Mouse (Mus musculus) heart, adult 2 months (tissue): ENCODE data around the gene Ak5. TPM values are rescaled to one million over a fixed set of nuclear protein-coding genes. Genes with fewer than 3 reads are reported as not detected.

Source experiments
- DNase-seq, 2 experiments: peaks; one replicate each; pipeline ENCODE4 v3.0.0; 2021
- H3K27ac ChIP-seq: fragments of 200-600 bp; 2 replicates; pipeline ENCODE4 v1.8.1; 2022
- H3K27me3 ChIP-seq: fragments of 200-500 bp; 2 replicates; pipeline ENCODE4 v1.6.1; 2012; ENCODE audit warnings: mild to moderate bottlenecking, low read length, inconsistent platforms, mixed read lengths; ENCODE audit not compliant: control insufficient read depth, insufficient read depth
- H3K36me3 ChIP-seq: fragments of 200-500 bp; 2 replicates; pipeline ENCODE4 v1.6.1; 2012; ENCODE audit warnings: low read length, inconsistent platforms; ENCODE audit not compliant: control insufficient read depth, insufficient read depth
- H3K4me1 ChIP-seq: fragments of 200-500 bp; 2 replicates; pipeline ENCODE4 v1.6.1; 2011; ENCODE audit warnings: low read length; ENCODE audit not compliant: control insufficient read depth, insufficient read depth
- H3K4me3 ChIP-seq: fragments of 200-600 bp; 2 replicates; pipeline ENCODE4 v1.8.1; 2022
- H3K79me2 ChIP-seq: fragments of 200-500 bp; replicated peaks from 2 replicates; pipeline ENCODE4 v1.6.1; 2012; ENCODE audit warnings: mild to moderate bottlenecking, inconsistent platforms, low read length, moderate library complexity, mixed read lengths; ENCODE audit not compliant: control insufficient read depth, insufficient read depth
- H3K9ac ChIP-seq: fragments of 200-500 bp; 2 replicates; pipeline ENCODE4 v1.6.1; 2012; ENCODE audit warnings: low read depth, mild to moderate bottlenecking, control low read depth, inconsistent platforms, low read length, mixed read lengths
- CTCF ChIP-seq: fragments of 200-600 bp; IDR thresholded peaks from 2 replicates; pipeline ENCODE4 v1.8.1; 2022; ENCODE audit warnings: antibody characterized with exemption, mild to moderate bottlenecking, moderate library complexity
- EP300 ChIP-seq: fragments of 200-500 bp; IDR thresholded peaks from 2 replicates; pipeline ENCODE4 v1.6.1; 2011; ENCODE audit warnings: low read depth, low read length, control low read depth; ENCODE audit not compliant: insufficient read depth
- POLR2A ChIP-seq: fragments of 200-500 bp; IDR thresholded peaks from 2 replicates; pipeline ENCODE4 v1.6.1; 2011; ENCODE audit warnings: mild to moderate bottlenecking, low read depth, low read length, control low read depth; ENCODE audit not compliant: insufficient read depth
- WGBS: fragments of 180-500 bp; shearing (Covaris S2); methylation state at CpG from one replicate; pipeline ENCODE4 v1.1.7; 2018; 5-methylcytosine and 5-hydroxymethylcytosine counted together
- intact Hi-C: fragments of 180-260 bp; cut with DNase I; formaldehyde crosslinking; loops from one replicate; pipeline ENCODE4 v1.15.1; 2025
- polyA plus RNA-seq: library from polyadenylated mRNA; depleted of rRNA; stranded (reverse); fragments of >200 nt; gene quantifications from 2 replicates; pipeline ENCODE4 v1.2.3, GENCODE M21; 2012
- total RNA-seq, 2 experiments: library from RNA; stranded (reverse); gene quantifications; 2 replicates each; pipeline ENCODE4 v1.2.3; 2021

Gene Ak5
- total and polyA plus RNA-seq, 3 experiments, result 0.45 TPM; not detected in 2

DNA sequence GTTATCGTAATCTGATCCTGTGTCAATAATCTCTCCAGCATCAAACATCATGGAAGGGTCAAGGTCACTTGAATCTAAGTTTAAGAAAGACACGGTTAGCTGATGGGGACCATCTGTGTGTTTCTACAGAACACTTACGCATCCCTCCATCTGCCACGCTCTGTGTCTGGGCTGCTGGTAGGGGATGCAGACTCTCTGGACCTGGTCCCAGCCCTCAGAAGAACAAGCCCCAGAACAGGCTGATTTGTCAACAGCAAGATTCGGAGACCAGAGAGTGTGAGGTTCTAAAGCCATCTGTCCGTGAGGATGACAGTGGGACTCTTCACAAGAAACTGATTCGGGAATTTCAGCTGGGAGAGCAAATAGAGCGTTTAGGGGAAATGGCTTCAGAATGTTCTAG is 141.4 kb downstream of the Ak5 start:
- Histone ChIP-seq H3K9ac (no peak overlapping the region), H3K4me3 (no peak overlapping the region), H3K36me3 (no peaks in the 10 kb centered on the region), H3K27ac (no peak overlapping the region), H3K79me2 (no peaks in the 10 kb centered on the region), H3K27me3 (no peaks in the 10 kb centered on the region), H3K4me1 (no peaks in the 10 kb centered on the region)
- intact Hi-C loops, result no loop called here
- DNase-seq, result no peak
- WGBS, result 84% methylated on average over 8 of the region's 8 CpGs
- TF ChIP-seq EP300 (no peak), CTCF (no peak), POLR2A (no peak)

GRCm38 (mm10) chr3:152523315-152523638 is 144.9 kb downstream of the Ak5 start:
- Histone ChIP-seq H3K79me2 (no peaks in the 10 kb centered on the region), H3K36me3 (no peaks in the 10 kb centered on the region), H3K4me3 (no peak overlapping the region), H3K27me3 (no peaks in the 10 kb centered on the region), H3K9ac (no peak overlapping the region), H3K4me1 (no peaks in the 10 kb centered on the region), H3K27ac (no peak overlapping the region)
- WGBS, result 68% methylated on average over 4 of the region's 4 CpGs
- intact Hi-C loops, result no loop called here
- DNase-seq, result no peak
- TF ChIP-seq POLR2A (no peak), EP300 (no peak), CTCF (no peak)

DNA sequence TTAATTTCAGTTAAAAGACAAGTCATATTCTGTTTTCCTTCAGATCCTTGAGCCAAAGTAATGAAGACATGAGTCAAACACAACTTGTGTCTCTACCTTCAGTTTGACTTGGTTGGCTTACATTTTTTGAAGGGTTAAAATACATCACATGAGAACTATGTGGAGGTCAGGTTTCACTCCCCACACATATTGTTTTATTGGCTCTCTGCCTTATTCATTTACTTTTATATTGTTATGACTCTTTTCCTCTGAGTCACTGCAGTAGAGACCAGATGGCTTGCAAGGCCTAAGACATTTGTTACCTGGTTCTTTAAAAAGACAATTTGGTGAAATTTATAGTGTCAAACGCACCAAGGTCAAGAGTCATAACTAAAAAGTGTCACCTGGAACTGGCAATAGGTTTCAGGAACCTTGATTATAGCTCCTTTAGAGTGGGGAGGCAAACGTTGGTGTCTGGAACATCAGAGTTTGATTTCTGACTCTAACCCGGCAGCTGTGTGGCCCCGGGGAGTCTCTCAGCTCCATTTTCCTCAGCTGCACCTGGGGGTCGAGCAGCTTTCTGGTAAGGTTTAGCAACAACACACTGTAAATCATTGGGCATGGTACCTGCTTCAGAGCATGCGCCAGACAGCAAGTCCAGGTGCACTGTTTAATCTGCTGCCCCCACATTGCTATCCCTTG is 145.4 kb downstream of the Ak5 start:
- Histone ChIP-seq H3K79me2 (no peaks in the 10 kb centered on the region), H3K4me3 (no peak overlapping the region), H3K27ac (no peak overlapping the region), H3K36me3 (no peaks in the 10 kb centered on the region), H3K27me3 (no peaks in the 10 kb centered on the region), H3K4me1 (no peaks in the 10 kb centered on the region), H3K9ac (no peak overlapping the region)
- intact Hi-C loops, result no loop called here
- no peak for DNase-seq
- no peak for TF ChIP-seq POLR2A
- TF ChIP-seq CTCF, result no peak
- TF ChIP-seq EP300, result no peak
- 74% methylated on average over 6 of the region's 6 CpGs for WGBS

GRCm38 (mm10) chr3:152521054-152521453 is 147.1 kb downstream of the Ak5 start:
- intact Hi-C loops, result no loop called here

GRCm38 (mm10) chr3:152520074-152520473 is 148.1 kb downstream of the Ak5 start:
- H3K4me3 ChIP-seq, result no peak overlapping the region
- DNase-seq, result no peak
- H3K27ac ChIP-seq, result no peak overlapping the region
- 64% methylated on average over 3 of the region's 3 CpGs for WGBS
- H3K36me3 ChIP-seq, result no peaks in the 10 kb centered on the region
- TF ChIP-seq CTCF (no peak), POLR2A (no peak), EP300 (no peak)
- intact Hi-C loops, result no loop called here
- H3K79me2 ChIP-seq, result no peaks in the 10 kb centered on the region
- no peaks in the 10 kb centered on the region for H3K4me1 ChIP-seq
- H3K27me3 ChIP-seq, result no peaks in the 10 kb centered on the region
- H3K9ac ChIP-seq, result no peak overlapping the region

More at GRCm38 (mm10) chr3:152521054-152521453, 147.1 kb downstream of the Ak5 start:
- Histone ChIP-seq H3K4me1 (no peaks in the 10 kb centered on the region), H3K4me3 (no peak overlapping the region), H3K79me2 (no peaks in the 10 kb centered on the region), H3K27me3 (no peaks in the 10 kb centered on the region), H3K36me3 (no peaks in the 10 kb centered on the region), H3K27ac (no peak overlapping the region), H3K9ac (no peak overlapping the region)
- TF ChIP-seq POLR2A, result no peak
- no peak for TF ChIP-seq EP300
- 79% methylated on average over 7 of the region's 7 CpGs for whole genome bisulfite sequencing
- DNase-seq, result no peak

- Histone ChIP-seq H3K4me3 (no peak overlapping the region), H3K79me2 (no peaks in the 10 kb centered on the region), H3K36me3 (no peaks in the 10 kb centered on the region), H3K27ac (no peak overlapping the region), H3K9ac (no peak overlapping the region), H3K4me1 (no peaks in the 10 kb centered on the region), H3K27me3 (no peaks in the 10 kb centered on the region)
- WGBS, result 70% methylated on average over 10 of the region's 10 CpGs
- intact Hi-C loops, result no loop called here
- TF ChIP-seq CTCF (no peak), EP300 (no peak), POLR2A (no peak)
- DNase-seq, result no peak
These were observed 148.6 kb downstream of the Ak5 start for GRCm38 (mm10) chr3:152519556-152519955.
